Mouse (Mus musculus) intestine, postnatal 0 days (tissue): ENCODE measurements around the gene Herpud1. TPM values are rescaled to one million over a fixed set of nuclear protein-coding genes. Genes with fewer than 3 reads are reported as not detected.
A peak's percentile ranks its signal among the peaks of the same experiment; 100 is the strongest.

Experiments
- ATAC-seq: fragments of 200-750 bp; cut with Nextera tagmentation; 2 replicates; pipeline ENCODE4 v1.8.0; 2017; ENCODE audit warnings: mild to moderate bottlenecking, moderate TSS enrichment, moderate library complexity
- H3K27ac ChIP-seq: fragments of 300-500 bp; sonication (generic); 2 replicates; pipeline ENCODE4 v1.5.1; 2014; ENCODE audit warnings: mild to moderate bottlenecking, low read depth, low read length, moderate library complexity
- H3K27me3 ChIP-seq: fragments of 300-500 bp; sonication (generic); replicated peaks from 2 replicates; pipeline ENCODE4 v1.6.1; 2014; ENCODE audit warnings: low read length, mixed read lengths; ENCODE audit not compliant: control insufficient read depth, insufficient read depth
- H3K36me3 ChIP-seq: fragments of 300-500 bp; sonication (generic); 2 replicates; pipeline ENCODE4 v1.6.1; 2014; ENCODE audit warnings: mild to moderate bottlenecking, moderate library complexity; ENCODE audit not compliant: control insufficient read depth, insufficient read depth
- H3K4me1 ChIP-seq: fragments of 300-500 bp; sonication (generic); replicated peaks from 2 replicates; pipeline ENCODE4 v1.6.1; 2014; ENCODE audit warnings: antibody characterized with exemption, low read length, mixed read lengths; ENCODE audit not compliant: control insufficient read depth, insufficient read depth
- H3K4me2 ChIP-seq: fragments of 300-500 bp; sonication (generic); replicated peaks from 2 replicates; pipeline ENCODE4 v1.6.1; 2014; ENCODE audit warnings: low read depth, mild to moderate bottlenecking, moderate library complexity
- H3K4me3 ChIP-seq: fragments of 300-500 bp; sonication (generic); 2 replicates; pipeline ENCODE4 v1.5.1; 2014; ENCODE audit warnings: low read depth, low read length
- H3K9ac ChIP-seq: fragments of 300-500 bp; sonication (generic); 2 replicates; pipeline ENCODE4 v1.6.1; 2014; ENCODE audit warnings: mild to moderate bottlenecking, low read depth, low read length
- H3K9me3 ChIP-seq: fragments of 300-500 bp; sonication (generic); 2 replicates; pipeline ENCODE4 v1.6.1; 2016; ENCODE audit warnings: mixed run types; ENCODE audit not compliant: control insufficient read depth
- CTCF ChIP-seq: sonication (generic); IDR thresholded peaks from 2 replicates; pipeline ENCODE4 v1.5.1; 2016; ENCODE audit warnings: low read depth, mild to moderate bottlenecking, control low read depth, antibody characterized with exemption, moderate library complexity
- WGBS: fragments of 180-500 bp; shearing (Covaris S2); extraction: QIAGEN DNeasy Blood & Tissue Kit; methylation state at CpG from one replicate; pipeline ENCODE4 v1.1.7; 2014; 5-methylcytosine and 5-hydroxymethylcytosine counted together
- polyA plus RNA-seq: library from polyadenylated mRNA; unstranded; fragments of >200 nt; fragmentation: Nextera tagmentation; extraction: Ambion mirVana; gene quantifications from 2 replicates; pipeline ENCODE4 v1.2.1, GENCODE M21; 2015

Herpud1 gene
- polyA plus RNA-seq, 1 experiment from 2014 or later = 154 TPM

DNA sequence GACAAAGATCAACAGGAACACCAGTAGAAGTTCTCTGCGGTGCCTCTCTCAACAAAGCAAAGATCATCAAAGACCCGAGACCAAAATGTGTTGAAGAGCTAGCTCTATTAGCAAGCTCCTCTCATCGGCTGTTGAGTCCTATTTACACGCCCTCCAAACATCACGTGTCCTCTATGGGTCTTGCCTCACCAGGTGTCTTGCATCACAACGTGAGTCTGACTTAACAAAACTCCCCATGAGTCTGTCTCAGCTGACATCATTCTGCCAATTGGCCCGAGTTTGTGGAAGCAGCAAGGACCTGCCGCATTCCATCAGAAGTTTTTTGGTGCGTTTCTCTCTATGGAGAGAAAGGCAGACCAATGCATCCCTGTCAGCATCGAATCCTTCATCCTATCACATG lies 41.7 kb downstream of the Herpud1 start:
- no peaks in the 10 kb centered on the region for H3K9me3 ChIP-seq
- no peak for TF ChIP-seq CTCF
- no peaks in the 10 kb centered on the region for H3K36me3 ChIP-seq
- no peak overlapping the region for H3K9ac ChIP-seq
- no peak overlapping the region for H3K4me3 ChIP-seq
- no peaks in the 10 kb centered on the region for H3K4me1 ChIP-seq
- H3K4me2 ChIP-seq = no peak overlapping the region
- H3K27ac ChIP-seq = no peak overlapping the region
- no peak for ATAC-seq
- 0 out of 2 replicates have a peak, but pooled peaks cover 2% of the 10 kb centered on the region for H3K27me3 ChIP-seq
- WGBS = 47% methylated on average over 10 of the region's 10 CpGs

DNA sequence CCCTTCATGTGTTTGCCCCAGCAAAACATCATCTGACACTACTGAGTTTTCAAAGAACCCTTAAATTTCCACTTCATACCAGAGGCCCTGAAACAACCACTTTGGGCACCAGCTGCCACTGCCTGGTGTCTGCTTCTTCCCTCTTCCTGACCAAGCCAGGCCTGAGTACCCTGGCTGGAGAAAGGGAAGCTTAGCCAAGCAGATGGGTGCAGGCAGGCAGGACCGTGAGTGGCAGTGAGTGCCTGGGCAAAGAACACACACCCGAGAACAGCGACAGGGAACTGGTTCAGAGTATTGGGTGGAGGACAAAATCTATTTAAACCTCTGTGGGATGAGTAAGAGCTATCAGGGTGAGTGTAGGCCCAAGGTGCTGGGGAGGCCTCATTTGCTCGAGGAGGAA lies 42.2 kb downstream of the Herpud1 start:
- Histone ChIP-seq H3K36me3 (no peaks in the 10 kb centered on the region), H3K9me3 (no peaks in the 10 kb centered on the region), H3K27ac (no peak overlapping the region), H3K4me1 (no peaks in the 10 kb centered on the region), H3K4me3 (no peak overlapping the region), H3K4me2 (no peak overlapping the region), H3K9ac (no peak overlapping the region), H3K27me3 (0 out of 2 replicates have a peak, but pooled peaks cover 3% of the 10 kb centered on the region)
- no peak for ATAC-seq
- WGBS = 68% methylated on average over 4 of the region's 4 CpGs
- no peak for TF ChIP-seq CTCF

DNA sequence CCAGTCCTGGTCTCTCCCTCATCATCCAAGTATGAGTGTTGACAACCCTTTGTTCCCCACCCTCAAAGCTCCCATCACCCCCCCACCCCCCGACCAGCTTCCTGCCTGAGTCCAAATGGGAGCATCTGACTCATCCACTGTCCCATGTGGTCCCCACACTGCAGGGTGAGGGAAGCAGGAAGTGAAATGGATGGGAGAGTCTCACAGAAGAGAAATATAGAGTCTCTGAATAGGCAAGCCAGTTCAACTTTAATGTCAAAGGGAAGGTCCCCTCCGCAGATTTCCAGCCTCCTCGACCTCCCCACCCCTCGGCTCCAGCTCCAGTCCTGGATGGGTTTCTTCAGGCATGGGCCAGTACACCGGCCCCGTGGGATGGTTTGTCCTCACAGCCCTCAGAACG lies 43.1 kb downstream of the Herpud1 start:
- Histone ChIP-seq H3K4me1 (no peaks in the 10 kb centered on the region; the same call in 1 of the 2 replicates), H3K27ac (no peak overlapping the region), H3K4me3 (no peak overlapping the region), H3K4me2 (no peak overlapping the region), H3K36me3 (no peaks in the 10 kb centered on the region), H3K9me3 (no peaks in the 10 kb centered on the region), H3K27me3 (0 out of 2 replicates have a peak, but pooled peaks cover 8% of the 10 kb centered on the region), H3K9ac (no peak overlapping the region)
- no peak for TF ChIP-seq CTCF
- 83% methylated on average over 7 of the region's 7 CpGs for WGBS
- no peak for ATAC-seq

- no peak for TF ChIP-seq CTCF
- H3K36me3 ChIP-seq = no peaks in the 10 kb centered on the region
- 68% methylated on average over 3 of the region's 3 CpGs for WGBS
- no peak overlapping the region for H3K4me3 ChIP-seq
- no peak for ATAC-seq
- no peak overlapping the region for H3K9ac ChIP-seq
- no peaks in the 10 kb centered on the region; the same call in 1 of the 2 replicates for H3K4me1 ChIP-seq
- no peaks in the 10 kb centered on the region for H3K9me3 ChIP-seq
- H3K27ac ChIP-seq = no peak overlapping the region
- H3K27me3 ChIP-seq = 0 out of 2 replicates have a peak, but pooled peaks cover 8% of the 10 kb centered on the region
- H3K4me2 ChIP-seq = no peak overlapping the region
Observed at GRCm38 (mm10) chr8:94432212-94432611, 46.0 kb downstream of the Herpud1 start.

DNA sequence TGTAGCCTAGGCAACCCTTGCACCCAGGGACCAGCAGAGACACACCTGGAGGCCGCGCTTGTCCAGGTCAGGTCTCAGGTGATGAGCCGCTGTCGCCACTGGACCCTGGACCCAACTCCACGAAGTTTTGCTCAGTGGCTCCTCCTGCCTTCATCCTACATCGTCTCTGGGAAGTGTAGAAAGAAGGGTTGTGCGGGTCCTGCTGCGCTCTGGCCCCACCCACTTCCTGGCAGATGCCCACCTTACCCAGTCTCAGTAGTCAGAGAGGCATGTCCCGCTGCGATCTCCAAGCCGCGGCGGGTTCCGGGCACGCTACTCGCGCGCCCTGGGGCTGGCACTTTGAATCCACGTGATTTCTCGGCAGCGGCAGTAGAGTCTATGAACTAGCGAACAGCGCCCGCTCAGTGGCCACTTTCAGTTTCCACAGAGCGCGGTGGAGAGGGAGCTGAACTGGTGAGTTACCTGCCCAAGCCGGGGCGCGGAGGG lies 47.8 kb downstream of the Herpud1 start, which contains the start of gene Nlrc5:
Gene Nlrc5 (plus strand): TSS at position 376 of the 486 bp plus-strand sequence.
- H3K4me1 ChIP-seq = no peaks in the 10 kb centered on the region; the same call in 1 of the 2 replicates
- H3K36me3 ChIP-seq = no peaks in the 10 kb centered on the region
- WGBS = 1% methylated on average over 29 of the region's 29 CpGs
- H3K4me3 ChIP-seq = peak within 1 kb of the TSS; percentile 41
- H3K27me3 ChIP-seq = 0 out of 2 replicates have a peak, but pooled peaks cover 8% of the 10 kb centered on the region
- H3K4me2 ChIP-seq = peak within 1 kb of the TSS; percentile 68
- 0 out of 2 replicates have a peak within 1 kb of the TSS, but pooled peaks have one; percentile 26 for H3K9ac ChIP-seq
- peak; percentile 39 for TF ChIP-seq CTCF
- ATAC-seq = peak; percentile 85
- no peaks in the 10 kb centered on the region for H3K9me3 ChIP-seq
- H3K27ac ChIP-seq = no peak within 1 kb of the TSS

GRCm38 (mm10) chr8:94434958-94435357 lies 48.7 kb downstream of the Herpud1 start:
- WGBS = 82% methylated on average over 3 of the region's 3 CpGs
- ATAC-seq = no peak
- H3K9ac ChIP-seq = no peak overlapping the region

More at GRCm38 (mm10) chr8:94434958-94435357, 48.7 kb downstream of the Herpud1 start:
- no peak overlapping the region for H3K4me2 ChIP-seq
- H3K9me3 ChIP-seq = no peaks in the 10 kb centered on the region
- no peak for TF ChIP-seq CTCF
- H3K36me3 ChIP-seq = no peaks in the 10 kb centered on the region
- H3K27ac ChIP-seq = no peak overlapping the region
- no peak overlapping the region for H3K4me3 ChIP-seq
- 0 out of 2 replicates have a peak, but pooled peaks cover 8% of the 10 kb centered on the region for H3K27me3 ChIP-seq
- H3K4me1 ChIP-seq = no peaks in the 10 kb centered on the region; the same call in 1 of the 2 replicates
